Mouse (Mus musculus): ENCODE measurements around the gene E130208F15Rik.

- TF ChIP-seq CTCF (IDR thresholded peaks at IDR 0.05; ENCODE audit: insufficient read depth, low read depth, low read length), result no peak
- TF ChIP-seq POLR2A (IDR thresholded peaks at IDR 0.05; ENCODE audit: insufficient read depth, low read depth, low read length), result no peak
Observed at GRCm38 (mm10) chr7:30286701-30287410, 34.7 kb upstream of the E130208F15Rik start.

Data from olfactory bulb, adult 2 months (tissue).